Mouse (Mus musculus) cerebellum, adult (tissue): ENCODE measurements around the gene Znrf2.
"Not testable (repeated sequence)": the region's sequence is repeated elsewhere in the genome, so short reads cannot be mapped to it uniquely, and the experiment has no call there.

Source experiments
- ATAC-seq: cut with Nextera tagmentation; 2 replicates; pipeline ENCODE4 v1.9.2; 2017; ENCODE audit warnings: mild to moderate bottlenecking, moderate library complexity, mixed read lengths; ENCODE audit not compliant: insufficient number of reproducible peaks, low FRiP score, low TSS enrichment

Znrf2 gene

GRCm38 (mm10) chr6:54848546-54848945 is 31.8 kb downstream of the Znrf2 start:
- ATAC-seq, result no peak

GRCm38 (mm10) chr6:54849179-54850156 is 32.8 kb downstream of the Znrf2 start:
- no peak for ATAC-seq

- ATAC-seq, result no peak
These were observed 35.1 kb downstream of the Znrf2 start for GRCm38 (mm10) chr6:54851778-54852177.

DNA sequence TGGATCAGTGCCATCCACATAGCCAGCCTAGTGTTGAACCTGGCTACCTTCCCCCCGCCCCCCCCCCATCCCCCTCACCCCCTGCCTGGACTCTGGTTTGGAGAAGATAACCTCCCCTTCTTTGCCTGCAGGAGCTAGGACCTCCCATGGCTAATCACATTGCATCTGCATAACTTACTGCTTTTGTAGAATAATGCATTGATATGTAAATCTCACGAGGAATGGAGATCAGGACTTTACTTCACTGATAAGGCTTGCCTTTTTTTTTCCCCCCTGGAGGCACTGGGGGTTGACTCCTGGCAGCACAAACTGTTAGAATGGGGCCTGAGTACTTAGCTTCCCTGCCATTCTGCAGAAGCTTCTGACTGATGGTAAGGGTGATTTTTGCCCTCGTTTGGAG is 36.0 kb downstream of the Znrf2 start:
- no peak for ATAC-seq

DNA sequence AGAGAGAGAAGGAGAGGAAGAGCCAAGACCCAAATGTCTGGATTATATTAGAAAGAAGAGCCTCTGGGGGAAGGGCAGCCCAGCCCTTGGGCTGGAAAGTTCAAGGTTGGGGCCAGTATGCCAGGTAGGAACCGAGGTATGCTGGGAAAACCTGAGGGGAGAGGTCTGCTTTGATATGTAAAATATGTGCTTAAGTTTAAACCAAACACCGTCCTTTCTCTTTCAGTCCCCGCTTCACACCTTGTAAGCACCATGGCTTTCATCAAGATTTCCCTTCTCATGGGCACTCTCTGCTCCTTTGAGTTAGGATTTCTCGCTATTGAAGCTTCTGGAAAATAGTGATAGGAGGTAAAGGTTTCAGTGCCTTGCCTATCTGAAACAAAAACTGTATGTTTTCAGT is 38.1 kb downstream of the Znrf2 start:
- ATAC-seq, result no peak

DNA sequence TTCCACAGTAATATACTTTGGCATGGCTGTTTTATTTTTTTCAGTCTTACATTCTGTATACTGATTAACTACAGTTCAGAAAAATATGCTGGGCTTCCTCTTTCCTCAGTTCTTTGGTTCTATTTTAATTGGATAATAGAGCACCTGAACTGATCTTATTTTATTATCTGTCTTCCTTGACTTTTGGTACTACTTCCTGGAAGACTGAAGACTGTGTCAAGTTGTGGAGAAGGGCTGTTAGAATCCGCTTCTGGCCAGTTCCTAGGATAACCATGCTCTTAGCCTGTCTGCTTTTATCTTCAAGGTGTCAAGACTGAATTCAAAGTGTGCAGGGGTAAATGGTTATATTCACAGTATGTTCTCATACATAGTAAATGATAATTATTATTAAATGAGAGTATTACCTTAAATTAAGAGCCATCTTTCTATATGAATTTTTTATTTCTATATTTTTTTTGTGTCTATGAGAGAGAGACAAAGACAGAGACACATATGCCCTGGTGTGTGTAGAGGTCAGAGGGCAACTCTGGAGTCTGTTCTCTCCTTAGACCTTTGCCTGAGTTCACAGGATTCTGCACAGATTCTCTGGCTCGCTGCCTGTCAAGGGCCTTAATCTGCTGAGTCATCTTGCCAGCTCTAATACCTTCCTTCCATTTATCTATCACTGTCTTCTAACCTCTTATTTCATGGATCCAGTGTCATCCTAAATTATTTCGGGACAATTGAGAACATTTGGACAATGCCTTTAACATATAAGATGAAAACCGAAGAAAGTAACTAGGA is 39.3 kb downstream of the Znrf2 start:
- no peak for ATAC-seq

GRCm38 (mm10) chr6:54859159-54859558 is 42.4 kb downstream of the Znrf2 start:
- not testable (repeated sequence) for ATAC-seq

DNA sequence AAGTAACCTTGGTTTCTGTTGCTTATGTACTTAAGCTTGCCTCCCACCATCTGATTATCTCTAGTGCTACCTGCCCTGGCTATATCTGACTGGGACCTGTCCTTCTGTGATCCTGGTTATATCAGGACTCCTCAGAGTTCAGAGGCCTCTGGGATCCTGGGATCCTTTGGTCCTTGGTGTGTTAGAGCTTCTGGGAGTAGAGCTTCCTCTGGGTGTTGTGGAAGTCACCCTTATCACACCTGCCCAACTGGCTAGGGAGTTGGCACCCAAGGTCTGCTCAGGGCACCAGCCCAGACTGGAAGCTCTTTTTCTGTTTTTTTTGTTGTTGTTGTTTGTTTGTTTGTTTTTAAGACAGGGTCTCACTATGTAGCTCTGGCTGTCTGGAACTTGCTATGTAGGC is 43.5 kb downstream of the Znrf2 start:
- ATAC-seq, result no peak

DNA sequence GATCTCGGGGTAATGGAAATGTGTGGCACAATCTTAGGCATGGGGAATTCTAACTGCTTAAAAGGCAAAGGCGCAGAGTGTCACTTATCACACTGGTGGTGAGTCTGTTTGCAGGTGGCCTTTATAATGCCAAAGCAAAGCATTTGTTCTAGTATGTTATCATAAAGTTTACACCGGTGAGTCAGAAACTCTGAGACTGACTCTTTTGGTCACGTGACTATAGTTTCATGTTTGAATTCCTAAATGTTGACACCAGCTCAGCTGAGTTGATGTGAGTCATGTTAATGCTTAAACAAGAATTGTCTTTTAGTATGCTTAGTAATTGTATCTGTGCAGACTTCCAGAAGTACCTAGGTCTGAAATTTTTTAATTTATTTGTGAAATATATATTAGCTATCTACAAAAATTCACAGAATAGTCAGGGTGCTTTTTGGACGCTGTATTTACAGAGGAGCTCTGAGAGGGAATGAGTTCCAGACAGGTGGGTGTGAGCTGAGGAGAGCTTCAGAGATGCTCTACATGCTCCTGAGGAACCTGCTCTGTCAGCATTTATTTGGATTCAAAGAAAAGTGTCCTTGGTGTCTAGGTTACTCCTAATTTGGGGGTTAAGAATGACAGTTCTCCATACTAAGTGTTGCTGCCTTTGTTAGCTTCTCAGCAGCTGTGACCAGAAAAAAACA is 50.2 kb downstream of the Znrf2 start:
- no peak for ATAC-seq

GRCm38 (mm10) chr6:54867411-54867745 is 50.7 kb downstream of the Znrf2 start:
- ATAC-seq, result no peak

GRCm38 (mm10) chr6:54873029-54873428 is 56.3 kb downstream of the Znrf2 start:
- no peak for ATAC-seq

GRCm38 (mm10) chr6:54876782-54877181 is 60.1 kb downstream of the Znrf2 start:
- ATAC-seq, result no peak

- no peak for ATAC-seq
These were observed 60.9 kb downstream of the Znrf2 start for GRCm38 (mm10) chr6:54877651-54878050.

DNA sequence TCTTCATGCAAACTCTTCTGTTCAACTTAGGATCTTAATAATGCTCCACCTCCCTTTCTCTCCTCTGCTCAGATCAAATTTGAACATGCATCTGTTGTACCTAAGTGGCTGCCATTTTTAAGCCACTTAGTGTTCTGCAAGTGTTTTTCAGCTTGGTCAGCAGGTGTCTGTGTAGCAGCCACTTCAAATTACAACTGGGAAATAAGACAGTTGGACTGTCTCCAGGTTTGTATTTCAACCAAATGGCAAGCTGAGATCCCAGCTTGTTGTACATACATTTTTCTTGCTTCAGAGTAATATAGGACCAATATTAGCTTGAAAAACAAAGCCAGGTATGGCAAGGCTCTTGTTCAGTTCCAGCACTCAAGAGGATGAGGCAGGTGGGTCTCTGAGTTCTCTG is 61.8 kb downstream of the Znrf2 start:
- no peak for ATAC-seq

- ATAC-seq, result no peak
These were observed 63.4 kb downstream of the Znrf2 start for GRCm38 (mm10) chr6:54880086-54880485.

DNA sequence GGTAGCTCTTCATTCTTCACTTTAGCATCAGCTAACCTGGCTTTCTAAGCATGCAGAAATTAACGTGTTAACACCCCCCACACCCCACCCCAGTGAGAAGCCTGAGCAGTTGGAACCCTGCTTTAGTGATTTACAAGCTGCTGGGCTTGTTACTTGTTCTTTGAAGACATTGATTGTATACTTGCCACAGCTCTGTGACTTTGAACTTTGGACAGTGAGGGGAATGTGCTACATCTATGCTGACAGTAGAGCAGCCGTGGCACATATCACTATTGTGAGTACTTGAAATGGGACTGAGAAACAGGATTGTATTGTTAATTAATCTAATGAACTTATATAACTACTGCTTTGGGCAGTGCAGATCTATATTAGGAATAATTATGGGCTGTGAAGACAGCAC is 66.7 kb downstream of the Znrf2 start:
- no peak for ATAC-seq

DNA sequence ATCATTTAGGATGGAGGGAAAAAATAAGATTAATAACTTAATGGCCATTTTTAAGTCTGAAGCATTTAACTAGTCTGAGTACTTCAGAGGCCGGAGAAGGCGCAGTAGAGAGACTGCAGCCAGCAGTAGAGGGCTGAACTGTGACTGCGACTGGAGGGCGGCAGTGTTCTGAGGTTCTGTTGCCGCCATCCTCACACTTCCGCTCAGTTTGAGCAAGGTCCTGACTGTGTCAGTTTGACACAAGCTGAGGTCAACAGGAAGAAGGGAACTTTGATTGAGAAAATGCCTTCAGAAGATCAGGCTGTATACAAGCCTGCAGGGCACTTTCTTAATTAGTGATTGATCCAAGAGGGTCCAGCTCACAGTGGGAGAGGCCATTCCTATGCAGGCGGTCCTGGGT is 69.5 kb downstream of the Znrf2 start:
- no peak for ATAC-seq

DNA sequence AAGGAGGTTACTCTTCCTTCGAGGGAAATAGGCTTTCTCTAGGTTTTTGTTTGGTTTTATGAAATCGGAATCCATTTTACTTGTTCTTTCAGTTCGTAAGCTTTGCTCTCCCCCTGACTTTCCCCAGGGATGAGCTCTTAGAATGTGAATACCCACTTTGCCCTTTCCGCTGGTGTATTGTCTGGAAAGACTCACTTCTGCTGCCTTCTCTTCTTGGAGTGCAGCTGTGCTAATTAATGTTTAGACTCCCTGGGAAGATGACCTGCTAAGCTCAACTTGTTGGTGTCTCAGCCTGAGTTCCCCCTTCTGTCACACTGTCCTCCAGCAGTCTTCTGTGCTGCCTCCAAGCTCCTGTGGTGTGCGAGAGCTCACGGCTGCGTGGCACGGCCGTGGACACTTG is 73.5 kb downstream of the Znrf2 start:
- ATAC-seq, result no peak

DNA sequence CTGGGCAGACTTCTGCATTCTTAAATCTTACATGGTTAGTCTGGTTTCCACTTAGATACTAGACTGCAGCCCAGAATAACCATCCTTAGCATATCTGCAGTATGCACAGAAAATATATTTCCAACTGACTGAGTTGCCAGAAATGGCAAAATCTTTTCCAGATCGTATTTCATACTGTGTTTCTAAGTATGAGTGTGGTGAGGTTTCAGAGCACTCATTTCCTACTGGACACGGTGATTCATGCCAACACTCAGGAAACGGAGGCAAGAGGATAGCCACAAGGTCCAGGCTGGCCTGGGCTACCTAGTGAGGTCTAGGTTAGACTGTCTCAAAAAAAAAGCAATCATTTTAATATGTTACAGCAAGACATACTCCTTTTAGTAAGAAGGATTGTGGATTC is 74.7 kb downstream of the Znrf2 start:
- ATAC-seq, result no peak

DNA sequence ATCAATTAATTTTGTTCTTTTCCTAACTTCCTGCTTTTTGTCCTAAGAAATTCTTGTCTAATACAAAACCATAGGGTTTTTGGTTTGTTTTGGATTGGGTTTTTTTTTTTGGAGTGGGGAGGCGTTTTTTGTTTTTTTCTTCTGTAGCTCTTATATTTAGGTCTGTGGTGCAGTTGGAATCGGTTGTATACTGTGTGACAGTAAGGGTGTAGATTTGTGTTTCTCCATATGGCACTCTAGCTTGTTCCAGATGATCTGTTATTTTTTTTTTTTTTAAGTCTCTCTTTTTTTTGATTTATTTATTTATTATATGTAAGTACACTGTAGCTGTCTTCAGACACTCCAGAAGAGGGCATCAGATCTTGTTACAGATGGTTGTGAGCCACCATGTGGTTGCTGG is 83.5 kb downstream of the Znrf2 start:
- ATAC-seq, result no peak

DNA sequence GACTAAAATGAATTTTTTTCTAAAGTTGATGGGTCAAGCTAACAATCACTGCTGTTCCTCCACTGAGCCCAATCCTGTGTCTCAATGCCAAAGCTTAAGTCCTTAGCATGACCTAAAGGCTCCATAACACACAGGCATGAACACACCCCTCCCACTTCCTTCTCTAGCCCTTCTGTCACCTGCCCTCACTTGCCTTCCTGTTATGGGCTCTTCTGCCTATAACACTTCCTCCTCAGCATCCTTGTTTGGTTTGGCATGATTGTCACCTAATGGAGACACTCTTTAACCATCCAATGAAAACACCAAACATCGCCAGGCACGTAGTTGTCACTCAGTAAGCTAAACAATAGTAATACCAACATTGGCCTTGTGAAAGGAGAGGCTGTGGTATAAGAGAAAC is 85.8 kb downstream of the Znrf2 start:
- ATAC-seq, result no peak
